Mouse (Mus musculus) fat pad, adult 2 months (tissue): ENCODE measurements around the gene Ift88.

Experiments
- DNase-seq: peaks from one replicate; pipeline ENCODE4 v3.0.0-alpha.2; 2011; ENCODE audit warnings: low read depth, low spot score; ENCODE audit errors: extremely low read depth

The Ift88 gene

GRCm38 (mm10) chr14:57529786-57530515 is 106.1 kb downstream of the Ift88 start:
- DNase-seq: no peak

GRCm38 (mm10) chr14:57532577-57532976 is 108.7 kb downstream of the Ift88 start:
- no peak for DNase-seq

- no peak for DNase-seq
Measured at GRCm38 (mm10) chr14:57533214-57533613, 109.4 kb downstream of the Ift88 start.

- no peak for DNase-seq
Measured at GRCm38 (mm10) chr14:57533841-57534240, 110.0 kb downstream of the Ift88 start.

- DNase-seq: no peak
Measured at GRCm38 (mm10) chr14:57534346-57534745, 110.5 kb downstream of the Ift88 start.

- no peak for DNase-seq
Measured at GRCm38 (mm10) chr14:57534961-57535360, 111.1 kb downstream of the Ift88 start.

GRCm38 (mm10) chr14:57535646-57536045 is 111.8 kb downstream of the Ift88 start:
- DNase-seq: no peak

GRCm38 (mm10) chr14:57536820-57537219 is 113.0 kb downstream of the Ift88 start:
- DNase-seq: no peak

GRCm38 (mm10) chr14:57537261-57538015 is 113.6 kb downstream of the Ift88 start:
- DNase-seq: no peak

GRCm38 (mm10) chr14:57540683-57541082 is 116.8 kb downstream of the Ift88 start:
- no peak for DNase-seq

- no peak for DNase-seq
Measured at GRCm38 (mm10) chr14:57542231-57542630, 118.4 kb downstream of the Ift88 start.

- DNase-seq: no peak
Measured at GRCm38 (mm10) chr14:57543420-57544039, 119.7 kb downstream of the Ift88 start.

GRCm38 (mm10) chr14:57545526-57545925 is 121.7 kb downstream of the Ift88 start:
- no peak for DNase-seq

- no peak for DNase-seq
Measured at GRCm38 (mm10) chr14:57546131-57546530, 122.3 kb downstream of the Ift88 start.

GRCm38 (mm10) chr14:57546557-57547021 is 122.7 kb downstream of the Ift88 start:
- DNase-seq: no peak

GRCm38 (mm10) chr14:57547062-57547461 is 123.2 kb downstream of the Ift88 start:
- no peak for DNase-seq

- no peak for DNase-seq
Measured at GRCm38 (mm10) chr14:57552945-57553344, 129.1 kb downstream of the Ift88 start.

- DNase-seq: no peak
Measured at GRCm38 (mm10) chr14:57554434-57554833, 130.6 kb downstream of the Ift88 start.

GRCm38 (mm10) chr14:57555471-57556070 is 131.7 kb downstream of the Ift88 start:
- no peak for DNase-seq

GRCm38 (mm10) chr14:57556922-57557321 is 133.1 kb downstream of the Ift88 start:
- no peak for DNase-seq

- no peak for DNase-seq
Measured at GRCm38 (mm10) chr14:57565626-57566025, 141.8 kb downstream of the Ift88 start.
